Mouse (Mus musculus) ovary, postnatal 14 days (tissue): ENCODE results near the gene Tmem161a.

ENCODE experiments used
- DNase-seq: peaks from one replicate; pipeline ENCODE4 v3.0.0; 2022; ENCODE audit warnings: low spot score

Gene Tmem161a

GRCm38 (mm10) chr8:70172043-70172681 is at the start of gene Tmem161a:
Tmem161a (plus strand) TSS chr8:70172356.
- DNase-seq: peak; percentile 75

- DNase-seq: no peak
Observed at GRCm38 (mm10) chr8:70122863-70123262, 49.3 kb upstream of the Tmem161a start.

GRCm38 (mm10) chr8:70124992-70125391 is 47.2 kb upstream of the Tmem161a start:
- DNase-seq: no peak

GRCm38 (mm10) chr8:70128435-70128834 is 43.7 kb upstream of the Tmem161a start:
- peak; percentile 31 for DNase-seq

- DNase-seq: no peak
Observed at GRCm38 (mm10) chr8:70129309-70129952, 42.7 kb upstream of the Tmem161a start.

GRCm38 (mm10) chr8:70130066-70130465 is 42.1 kb upstream of the Tmem161a start:
- no peak for DNase-seq

GRCm38 (mm10) chr8:70131166-70131883 is 40.8 kb upstream of the Tmem161a start, which contains the start of gene Nr2c2ap:
Nr2c2ap (plus strand) TSS chr8:70131333.
- DNase-seq: peak; percentile 49

GRCm38 (mm10) chr8:70134086-70134485 is 38.1 kb upstream of the Tmem161a start:
- no peak for DNase-seq

GRCm38 (mm10) chr8:70134931-70135330 is 37.2 kb upstream of the Tmem161a start:
- no peak for DNase-seq

GRCm38 (mm10) chr8:70136591-70136990 is 35.6 kb upstream of the Tmem161a start:
- DNase-seq: no peak

GRCm38 (mm10) chr8:70137890-70138289 is 34.3 kb upstream of the Tmem161a start:
- DNase-seq: no peak

- peak; percentile 95 for DNase-seq
Observed at GRCm38 (mm10) chr8:70139026-70139857, 32.9 kb upstream of the Tmem161a start, which contains the start of the genes Rfxank, Borcs8 and Mef2b. Rfxank (minus strand) TSS chr8:70139154. Borcs8 (plus strand) TSS chr8:70139499. Mef2b (plus strand) TSS chr8:70139711.

- no peak for DNase-seq
Observed at GRCm38 (mm10) chr8:70139981-70140380, 32.2 kb upstream of the Tmem161a start.

- no peak for DNase-seq
Observed at GRCm38 (mm10) chr8:70147678-70148607, 24.2 kb upstream of the Tmem161a start.

- no peak for DNase-seq
Observed at GRCm38 (mm10) chr8:70150158-70150557, 22.0 kb upstream of the Tmem161a start.

GRCm38 (mm10) chr8:70152537-70153257 is 19.5 kb upstream of the Tmem161a start:
- DNase-seq: peak; percentile 56

GRCm38 (mm10) chr8:70157240-70157800 is 14.8 kb upstream of the Tmem161a start:
- DNase-seq: no peak

- peak; percentile 59 for DNase-seq
Observed at GRCm38 (mm10) chr8:70158069-70158853, 13.9 kb upstream of the Tmem161a start.

GRCm38 (mm10) chr8:70159211-70159610 is 12.9 kb upstream of the Tmem161a start:
- DNase-seq: no peak
